In genomic region chr17:69349014-69349531, GRCm38 (mm10) we compare ENCODE assay signal across 9 mouse cellular contexts. TPM values are rescaled to one million over a fixed set of nuclear protein-coding genes. Genes with fewer than 3 reads are reported as not detected.
DNase-seq lines count a peak whose midpoint lies in the region; ATAC-seq lines count a peak whose summit lies in the region.
"Had no signal": no experiment of that assay in that cellular context is flagged by ENCODE, and none has a peak within 500 bp of the region (broad histone marks: within the 10 kb centered on the region; RNA-seq: fewer than 3 reads in every experiment).

No protein-coding gene starts in this region.

- no peaks in the 10 kb centered on the region for H3K9me3 ChIP-seq in liver, embryonic 12.5 days (replicated peaks)
- no peaks in the 10 kb centered on the region for H3K9me3 ChIP-seq in forebrain, embryonic 10.5 days
- H3K9me3 ChIP-seq in limb, embryonic 12.5 days, result no peaks in the 10 kb centered on the region
- no peaks in the 10 kb centered on the region for H3K9me3 ChIP-seq in neural tube, embryonic 12.5 days
- H3K9me3 ChIP-seq: embryonic facial prominence, embryonic 15.5 days had no signal

- H3K4me2 ChIP-seq in liver, embryonic 12.5 days, result no peak overlapping the region
- no peak overlapping the region for H3K4me2 ChIP-seq in limb, embryonic 12.5 days
- H3K4me2 ChIP-seq in neural tube, embryonic 12.5 days (replicated peaks), result no peak overlapping the region
- H3K4me2 ChIP-seq: embryonic facial prominence, embryonic 15.5 days had no signal

- H3K27ac ChIP-seq in liver, embryonic 12.5 days, result no peak overlapping the region
- H3K27ac ChIP-seq in forebrain, embryonic 10.5 days, result no peak overlapping the region
- H3K27ac ChIP-seq in limb, embryonic 12.5 days, result no peak overlapping the region
- H3K27ac ChIP-seq in neural tube, embryonic 12.5 days, result no peak overlapping the region
- H3K27ac ChIP-seq: embryonic facial prominence, embryonic 15.5 days had no signal

- no peak for ATAC-seq in liver, embryonic 12.5 days
- peak; percentile 68; the same call in 1 of the 2 replicates for ATAC-seq in limb, embryonic 12.5 days (ENCODE audit: insufficient number of reproducible peaks, insufficient read depth, low FRiP score, low TSS enrichment, low read depth)
- peak; percentile 65 for ATAC-seq in neural tube, embryonic 12.5 days (ENCODE audit: low FRiP score, low read depth)

- WGBS in liver, embryonic 12.5 days (ENCODE audit: insufficient replicate concordance), result 12% methylated on average over 8 of the region's 8 CpGs
- 32% methylated on average over 8 of the region's 8 CpGs for WGBS in forebrain, embryonic 10.5 days
- WGBS in limb, embryonic 12.5 days, result 26% methylated on average over 8 of the region's 8 CpGs
- 27% methylated on average over 8 of the region's 8 CpGs for WGBS in neural tube, embryonic 12.5 days

- no peaks in the 10 kb centered on the region for H3K36me3 ChIP-seq in liver, embryonic 12.5 days
- H3K36me3 ChIP-seq in forebrain, embryonic 10.5 days (replicated peaks), result no peaks in the 10 kb centered on the region
- H3K36me3 ChIP-seq in limb, embryonic 12.5 days, result no peaks in the 10 kb centered on the region
- H3K36me3 ChIP-seq in neural tube, embryonic 12.5 days, result no peaks in the 10 kb centered on the region
- H3K36me3 ChIP-seq: embryonic facial prominence, embryonic 15.5 days had no signal

- no peaks in the 10 kb centered on the region for H3K4me1 ChIP-seq in liver, embryonic 12.5 days
- H3K4me1 ChIP-seq in forebrain, embryonic 10.5 days, result no peaks in the 10 kb centered on the region
- no peaks in the 10 kb centered on the region for H3K4me1 ChIP-seq in limb, embryonic 12.5 days (replicated peaks)
- no peaks in the 10 kb centered on the region for H3K4me1 ChIP-seq in neural tube, embryonic 12.5 days
- H3K4me1 ChIP-seq: embryonic facial prominence, embryonic 15.5 days had no signal

- no peak overlapping the region for H3K9ac ChIP-seq in liver, embryonic 12.5 days
- no peak overlapping the region for H3K9ac ChIP-seq in limb, embryonic 12.5 days (replicated peaks)
- no peak overlapping the region for H3K9ac ChIP-seq in neural tube, embryonic 12.5 days
- H3K9ac ChIP-seq: embryonic facial prominence, embryonic 15.5 days had no signal

- H3K27me3 ChIP-seq in liver, embryonic 12.5 days (replicated peaks), result no peaks in the 10 kb centered on the region
- H3K27me3 ChIP-seq in forebrain, embryonic 10.5 days (ENCODE audit: poor library complexity, severe bottlenecking), result no peaks in the 10 kb centered on the region
- no peaks in the 10 kb centered on the region for H3K27me3 ChIP-seq in limb, embryonic 12.5 days
- H3K27me3 ChIP-seq in neural tube, embryonic 12.5 days (replicated peaks), result no peaks in the 10 kb centered on the region
- H3K27me3 ChIP-seq: embryonic facial prominence, embryonic 15.5 days had no signal

- no peak overlapping the region for H3K4me3 ChIP-seq in liver, embryonic 12.5 days
- no peak overlapping the region for H3K4me3 ChIP-seq in forebrain, embryonic 10.5 days
- H3K4me3 ChIP-seq in limb, embryonic 12.5 days (replicated peaks), result no peak overlapping the region
- H3K4me3 ChIP-seq in neural tube, embryonic 12.5 days, result no peak overlapping the region
- H3K4me3 ChIP-seq: embryonic facial prominence, embryonic 15.5 days had no signal

- DNase-seq in liver, result peak; percentile 6
- DNase-seq in brain, adult 2 months (ENCODE audit: low read depth, low spot score), result peak; percentile 83
- DNase-seq in forebrain, embryonic 10.5 days (ENCODE audit: extremely low spot score, low spot score), result peak; percentile 25
- DNase-seq in induced T-regulatory cell, adult 2 months (ENCODE audit: low read depth), result peak; percentile 14
- DNase-seq in spleen, postnatal 10 days (ENCODE audit: low spot score in 2 of 2), result no peak

RNA-seq across cellular contexts. Expression of gene Zbtb14, which starts 33.8 kb away (rescaled TPM):
- polyA plus RNA-seq in liver, embryonic 12.5 days (2016; fragmentation: Nextera tagmentation; extraction: Ambion mirVana), result 14.0 and 14.1 TPM in 2 replicates
- polyA plus RNA-seq in forebrain, embryonic 10.5 days (2016; fragmentation: Nextera tagmentation; extraction: Ambion mirVana), result 34.4 and 36.2 TPM in 2 replicates
- polyA plus RNA-seq in limb, embryonic 12.5 days (2016; fragmentation: Nextera tagmentation; extraction: Ambion mirVana), result 31.1 and 32.1 TPM in 2 replicates
- 29.5 and 29.8 TPM in 2 replicates for polyA plus RNA-seq in neural tube, embryonic 12.5 days (2016; fragmentation: Nextera tagmentation; extraction: Ambion mirVana)

Comparison
In these comparisons a context has a peak if more than half of its experiments do, and no peak if none do; other contexts are left out.
1. DNase-seq: peak in liver (single experiment), brain, adult 2 months (single experiment), forebrain, embryonic 10.5 days (single experiment) and induced T-regulatory cell, adult 2 months (single experiment); none in spleen, postnatal 10 days (0 of 2).